Mouse (Mus musculus): ENCODE measurements around the gene Ccl3.

DNA sequence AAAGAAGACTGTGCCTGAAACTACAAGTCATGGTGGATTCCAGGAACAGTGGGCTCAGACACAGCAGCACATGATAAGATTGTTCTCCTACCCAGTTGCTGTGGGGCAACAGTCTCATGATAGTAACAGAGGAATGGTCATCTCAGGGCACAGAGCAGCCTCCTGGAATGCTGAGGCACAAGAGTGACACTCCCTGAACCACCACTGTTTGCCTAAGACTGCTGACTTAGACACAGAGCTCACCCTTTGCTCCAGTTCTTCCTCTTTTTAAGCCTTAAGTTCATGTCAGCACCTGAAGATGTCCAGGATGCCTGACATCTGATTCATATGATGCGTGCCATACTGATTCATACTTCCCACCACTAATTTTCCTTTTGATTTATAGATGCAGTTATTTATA lies 32.6 kb downstream of the Ccl3 start:
- no peak for TF ChIP-seq CTCF (IDR thresholded peaks at IDR 0.05; ENCODE audit: low read depth)
- no peak for TF ChIP-seq EP300 (IDR thresholded peaks at IDR 0.05; ENCODE audit: low read depth)

Measured in liver, embryonic 14.5 days (tissue).